Mouse (Mus musculus) embryonic facial prominence, embryonic 12.5 days (tissue): ENCODE measurements at regions not wholly inside any gene's neighbourhood (a gene's known extent, or its start where the extent isn't known, plus 50 kb on each side); places are given as distances from the start of the nearest gene placed in this dataset.

ENCODE experiments used
- ATAC-seq: fragments of 200-750 bp; cut with Nextera tagmentation; 2 replicates; pipeline ENCODE4 v1.8.0; 2017; ENCODE audit not compliant: insufficient number of reproducible peaks, insufficient read depth, low FRiP score, low TSS enrichment
- H3K27ac ChIP-seq: fragments of 300-500 bp; sonication (generic); 2 replicates; pipeline ENCODE4 v1.5.1; 2016; ENCODE audit warnings: mild to moderate bottlenecking
- H3K27me3 ChIP-seq: fragments of 300-500 bp; sonication (generic); 2 replicates; pipeline ENCODE4 v1.6.1; 2016; ENCODE audit warnings: mild to moderate bottlenecking, moderate library complexity
- H3K36me3 ChIP-seq: fragments of 300-500 bp; sonication (generic); 2 replicates; pipeline ENCODE4 v1.6.1; 2016; ENCODE audit warnings: mild to moderate bottlenecking
- H3K4me1 ChIP-seq: fragments of 300-500 bp; sonication (generic); 2 replicates; pipeline ENCODE4 v1.6.1; 2016
- H3K4me2 ChIP-seq: fragments of 300-500 bp; sonication (generic); replicated peaks from 2 replicates; pipeline ENCODE4 v1.6.1; 2016; ENCODE audit warnings: mild to moderate bottlenecking, moderate library complexity
- H3K4me3 ChIP-seq: fragments of 300-500 bp; sonication (generic); 2 replicates; pipeline ENCODE4 v1.5.1; 2016; ENCODE audit warnings: mild to moderate bottlenecking
- H3K9ac ChIP-seq: fragments of 300-500 bp; sonication (generic); 2 replicates; pipeline ENCODE4 v1.6.1; 2016; ENCODE audit warnings: mild to moderate bottlenecking, moderate library complexity
- H3K9me3 ChIP-seq: fragments of 300-500 bp; sonication (generic); 2 replicates; pipeline ENCODE4 v1.6.1; 2016; ENCODE audit warnings: mild to moderate bottlenecking, moderate library complexity
- WGBS: fragments of 180-500 bp; shearing (Covaris S2); methylation state at CpG from one replicate; pipeline ENCODE4 v1.1.7; 2016; 5-methylcytosine and 5-hydroxymethylcytosine counted together

DNA sequence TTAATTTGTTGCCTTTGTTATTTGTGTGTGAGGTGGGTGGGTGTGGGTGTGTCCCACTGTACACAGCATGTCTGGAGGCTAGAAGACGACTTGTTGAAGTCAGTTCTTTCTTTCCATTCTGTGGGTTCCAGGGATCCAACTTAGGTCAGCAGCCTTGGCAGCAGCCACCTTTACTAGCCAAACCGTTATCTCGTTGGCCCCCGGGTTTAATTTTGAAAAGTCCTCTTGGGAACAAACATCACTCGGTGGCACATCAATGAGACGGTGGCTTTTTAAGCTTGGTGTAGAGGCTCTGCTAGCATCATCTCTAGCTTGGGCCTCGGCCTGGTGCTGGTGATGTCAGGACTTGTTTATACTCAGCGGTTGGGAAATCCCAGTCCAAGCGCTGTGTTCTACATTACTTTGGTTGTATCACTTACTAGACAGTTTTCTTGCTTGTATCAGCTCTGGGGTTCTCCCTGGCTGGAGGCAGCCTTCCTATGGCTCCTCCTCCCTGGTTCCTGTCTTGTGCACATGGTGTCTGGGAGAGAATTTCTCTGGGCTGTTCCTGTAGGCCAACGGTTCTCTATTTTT lies 217.6 kb downstream of the Tle3 start:
- H3K36me3 ChIP-seq: no peaks in the 10 kb centered on the region
- no peaks in the 10 kb centered on the region for H3K9me3 ChIP-seq
- peaks cover 6% of the 10 kb centered on the region; the same call in 1 of the 2 replicates for H3K4me1 ChIP-seq
- no peak overlapping the region for H3K9ac ChIP-seq
- 81% methylated on average over 10 of the region's 10 CpGs for WGBS
- ATAC-seq: no peak
- H3K4me3 ChIP-seq: no peak overlapping the region
- H3K27me3 ChIP-seq: no peaks in the 10 kb centered on the region; the same call in 1 of the 2 replicates
- no peak overlapping the region for H3K27ac ChIP-seq
- H3K4me2 ChIP-seq: no peak overlapping the region

DNA sequence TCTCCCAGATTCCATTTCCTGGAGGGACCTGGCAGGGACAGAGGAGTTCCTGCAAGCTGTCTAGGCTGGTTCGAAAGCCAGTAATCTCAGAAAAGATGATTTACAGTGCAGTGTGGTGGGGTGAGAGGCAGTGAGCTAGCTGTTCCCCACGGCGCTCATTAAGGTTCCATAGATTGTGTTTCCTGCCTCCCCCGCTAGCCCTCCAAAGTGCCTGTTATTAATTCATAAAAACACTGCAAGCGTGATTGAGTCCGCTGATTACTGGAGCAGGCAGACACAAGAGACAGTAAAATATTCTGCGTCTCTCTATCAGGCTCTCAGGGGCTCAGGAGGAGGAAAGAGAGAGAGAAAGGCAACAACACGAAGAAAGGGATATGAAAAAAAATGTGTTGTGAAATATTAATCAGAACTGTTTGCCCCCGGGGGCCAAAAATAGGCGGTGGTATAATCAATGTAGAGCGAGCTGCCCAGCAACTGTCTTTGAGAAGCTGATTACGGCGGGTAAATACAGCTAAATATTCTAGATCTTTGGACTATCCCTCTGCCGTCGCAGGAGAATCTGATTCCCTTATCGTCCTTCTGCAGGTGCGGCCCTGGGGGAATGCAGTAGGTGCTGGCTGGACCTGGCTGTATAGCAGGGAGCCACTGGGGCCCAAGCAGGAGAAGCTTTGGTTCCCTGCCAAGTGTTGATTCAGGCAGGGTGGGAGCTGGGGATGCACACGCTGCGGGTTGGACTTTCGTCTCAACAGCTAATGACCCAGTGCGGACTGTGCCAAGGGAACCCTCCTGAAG lies 211.3 kb downstream of the Tle3 start:
- WGBS: 70% methylated on average over 21 of the region's 21 CpGs
- Histone ChIP-seq H3K4me1 (peaks cover 12% of the 10 kb centered on the region), H3K4me3 (no peak overlapping the region), H3K4me2 (no peak overlapping the region), H3K27ac (peak overlapping the region; percentile 57; the same call in 1 of the 2 replicates), H3K27me3 (no peaks in the 10 kb centered on the region), H3K36me3 (no peaks in the 10 kb centered on the region), H3K9ac (no peak overlapping the region), H3K9me3 (no peaks in the 10 kb centered on the region)
- ATAC-seq: no peak

DNA sequence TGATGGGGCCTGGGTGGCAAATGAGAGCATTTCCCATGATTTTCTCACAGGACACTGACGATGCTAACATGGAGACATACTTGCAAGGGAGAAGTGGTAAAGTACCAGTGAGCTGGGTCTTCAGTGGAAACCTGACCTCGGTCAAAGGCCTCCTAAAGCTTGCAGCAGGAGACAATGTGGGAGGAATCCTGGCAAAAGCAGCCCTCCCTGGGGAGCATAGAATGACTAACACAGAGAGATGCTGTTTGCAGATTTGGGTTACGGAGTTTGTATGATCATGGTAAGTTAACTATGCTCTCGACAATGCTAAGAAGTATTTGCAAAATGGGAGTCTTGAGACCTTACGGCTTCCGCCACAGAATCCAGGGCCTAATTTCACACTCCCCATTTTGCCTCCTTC lies 208.9 kb downstream of the Tle3 start:
- H3K4me3 ChIP-seq: no peak overlapping the region
- no peak for ATAC-seq
- H3K27ac ChIP-seq: no peak overlapping the region
- 82% methylated on average over 6 of the region's 6 CpGs for WGBS
- no peaks in the 10 kb centered on the region for H3K9me3 ChIP-seq
- H3K4me1 ChIP-seq: peaks cover 17% of the 10 kb centered on the region
- no peaks in the 10 kb centered on the region for H3K36me3 ChIP-seq
- no peaks in the 10 kb centered on the region for H3K27me3 ChIP-seq
- no peak overlapping the region for H3K9ac ChIP-seq
- H3K4me2 ChIP-seq: no peak overlapping the region

DNA sequence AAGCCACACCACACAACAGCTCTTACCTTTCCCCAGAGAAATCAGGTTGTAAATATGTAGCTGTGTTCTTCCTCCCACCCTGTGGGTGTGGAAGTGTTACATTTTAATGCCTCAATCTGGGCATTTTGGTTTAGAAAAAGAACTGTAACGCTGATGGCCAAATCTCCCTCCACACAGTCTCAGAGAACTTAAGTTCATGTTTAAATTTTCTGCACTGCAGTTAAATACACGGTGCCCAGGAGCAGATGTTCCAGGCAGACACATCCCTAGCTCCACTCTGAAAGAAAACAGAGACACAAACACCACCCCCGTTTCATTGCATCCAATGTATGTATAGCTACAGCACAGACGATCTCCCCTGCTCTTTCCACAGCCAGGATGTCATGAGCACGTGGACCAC lies 206.1 kb downstream of the Tle3 start:
- no peak overlapping the region for H3K4me3 ChIP-seq
- H3K27ac ChIP-seq: peak overlapping the region; percentile 0; the same call in 1 of the 2 replicates
- WGBS: 57% methylated on average over 5 of the region's 5 CpGs
- H3K4me2 ChIP-seq: no peak overlapping the region
- H3K9me3 ChIP-seq: no peaks in the 10 kb centered on the region
- H3K9ac ChIP-seq: no peak overlapping the region
- no peaks in the 10 kb centered on the region for H3K36me3 ChIP-seq
- no peak for ATAC-seq
- peaks cover 17% of the 10 kb centered on the region for H3K4me1 ChIP-seq
- no peaks in the 10 kb centered on the region for H3K27me3 ChIP-seq

DNA sequence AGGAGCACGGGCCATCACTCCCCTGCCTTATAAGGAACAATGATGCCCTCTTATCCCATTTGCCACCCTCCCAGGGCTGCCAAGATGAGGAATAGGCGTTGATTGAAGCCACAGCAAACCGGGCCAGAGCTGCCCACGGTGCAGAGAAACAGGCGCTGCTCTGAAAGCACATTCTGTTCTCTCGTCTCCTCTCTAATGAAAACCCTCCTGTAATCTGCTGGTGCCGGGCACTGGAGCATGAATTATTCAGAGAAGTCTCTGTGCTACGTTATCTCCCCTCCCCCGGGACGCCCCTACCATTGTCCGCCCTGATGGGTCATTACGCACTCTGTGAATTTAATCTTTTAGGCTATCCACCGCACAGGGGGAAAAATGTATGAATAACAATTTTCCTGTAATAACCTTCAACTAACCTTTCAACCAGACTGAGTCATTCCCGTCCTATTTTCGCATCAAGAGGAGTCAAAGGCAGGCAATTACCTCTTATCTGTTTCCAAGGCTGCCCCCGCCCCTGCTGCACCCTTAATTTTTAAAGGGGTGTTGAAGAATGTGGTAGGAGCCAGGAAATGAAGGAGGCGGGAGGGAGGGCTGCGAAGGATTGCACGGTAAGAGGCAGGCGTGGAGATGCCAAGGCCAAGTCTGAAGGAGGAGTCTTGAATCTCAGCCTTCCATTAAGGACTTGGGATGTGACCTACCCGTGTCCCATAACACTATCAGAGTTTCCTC lies 201.6 kb downstream of the Tle3 start:
- no peak overlapping the region for H3K4me3 ChIP-seq
- no peak for ATAC-seq
- WGBS: 26% methylated on average over 21 of the region's 21 CpGs
- H3K4me2 ChIP-seq: no peak overlapping the region
- peak overlapping the region; percentile 26; the same call in 1 of the 2 replicates for H3K27ac ChIP-seq
- no peaks in the 10 kb centered on the region; the same call in 1 of the 2 replicates for H3K9me3 ChIP-seq
- no peaks in the 10 kb centered on the region for H3K27me3 ChIP-seq
- H3K9ac ChIP-seq: no peak overlapping the region
- H3K36me3 ChIP-seq: no peaks in the 10 kb centered on the region
- H3K4me1 ChIP-seq: peaks cover 18% of the 10 kb centered on the region

DNA sequence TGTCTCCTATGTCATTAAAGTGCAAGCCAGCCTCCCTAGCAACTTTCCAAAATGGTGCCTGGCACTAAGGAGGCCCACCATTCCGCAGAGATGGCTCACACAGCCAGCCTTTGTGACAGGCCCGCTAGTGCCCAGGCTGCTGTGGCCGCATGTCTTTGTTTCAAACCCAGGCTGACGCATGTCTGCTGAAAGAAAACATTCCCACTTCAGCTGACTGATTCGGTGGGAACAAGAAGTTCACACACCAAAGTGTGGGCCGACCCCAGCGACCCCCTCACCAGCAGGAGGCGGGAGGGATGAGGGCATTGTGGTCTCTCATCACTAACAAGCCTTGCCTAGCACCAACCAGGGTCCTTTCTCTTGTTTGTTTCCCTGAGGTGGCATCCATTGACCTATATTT lies 190.9 kb downstream of the Tle3 start:
- H3K4me1 ChIP-seq: 0 out of 2 replicates have a peak, but pooled peaks cover 3% of the 10 kb centered on the region
- no peaks in the 10 kb centered on the region for H3K27me3 ChIP-seq
- H3K9me3 ChIP-seq: no peaks in the 10 kb centered on the region
- WGBS: 56% methylated on average over 8 of the region's 8 CpGs
- no peaks in the 10 kb centered on the region for H3K36me3 ChIP-seq
- no peak for ATAC-seq
- H3K4me3 ChIP-seq: no peak overlapping the region
- H3K27ac ChIP-seq: no peak overlapping the region
- H3K4me2 ChIP-seq: no peak overlapping the region
- H3K9ac ChIP-seq: no peak overlapping the region

DNA sequence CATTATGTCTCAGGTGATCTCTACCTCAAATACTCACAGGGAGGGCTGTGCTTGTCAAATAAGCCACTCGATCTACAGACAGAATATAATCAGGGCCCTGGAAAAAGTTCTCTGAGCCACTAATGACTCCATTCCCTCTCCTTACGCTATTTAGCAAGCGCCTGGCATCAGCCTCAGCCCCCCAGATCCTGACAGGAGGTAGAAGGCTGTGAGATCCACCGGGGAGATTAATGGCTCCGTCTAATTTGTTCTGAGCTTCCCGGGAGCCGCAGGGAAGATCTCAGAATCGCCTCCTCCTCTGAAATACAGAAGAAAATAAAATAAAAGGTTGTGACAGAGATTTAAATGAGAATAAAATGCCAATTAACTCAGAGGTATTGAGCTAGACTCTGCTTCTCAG lies 189.4 kb downstream of the Tle3 start:
- 54% methylated on average over 8 of the region's 8 CpGs for WGBS
- Histone ChIP-seq H3K4me3 (no peak overlapping the region), H3K9me3 (no peaks in the 10 kb centered on the region), H3K4me2 (no peak overlapping the region), H3K27me3 (no peaks in the 10 kb centered on the region), H3K4me1 (0 out of 2 replicates have a peak, but pooled peaks cover 3% of the 10 kb centered on the region), H3K27ac (no peak overlapping the region), H3K36me3 (no peaks in the 10 kb centered on the region), H3K9ac (no peak overlapping the region)
- no peak for ATAC-seq

DNA sequence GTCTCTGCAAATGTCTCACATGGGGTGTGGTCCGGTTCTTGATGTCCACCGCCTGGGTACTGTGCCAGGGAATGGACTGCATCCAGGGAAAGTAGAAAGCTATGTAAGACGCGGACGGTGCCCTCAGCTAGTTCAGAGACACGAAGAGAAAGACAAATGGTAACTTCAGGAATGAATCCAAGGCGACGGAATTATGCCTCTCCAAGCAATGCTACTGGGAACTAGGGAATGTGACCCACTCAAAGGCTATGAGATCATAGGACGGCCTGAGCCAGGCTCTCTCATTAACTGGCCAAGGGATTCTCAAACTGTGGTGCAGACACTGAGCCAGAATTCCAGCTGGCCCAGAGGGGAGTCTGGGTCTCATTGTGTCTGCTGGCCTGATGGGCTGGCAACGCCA lies 186.5 kb downstream of the Tle3 start:
- Histone ChIP-seq H3K36me3 (no peaks in the 10 kb centered on the region), H3K4me3 (no peak overlapping the region), H3K4me2 (no peak overlapping the region), H3K9me3 (no peaks in the 10 kb centered on the region), H3K27ac (no peak overlapping the region), H3K4me1 (0 out of 2 replicates have a peak, but pooled peaks cover 6% of the 10 kb centered on the region), H3K9ac (no peak overlapping the region), H3K27me3 (no peaks in the 10 kb centered on the region)
- 78% methylated on average over 10 of the region's 10 CpGs for WGBS
- no peak for ATAC-seq

DNA sequence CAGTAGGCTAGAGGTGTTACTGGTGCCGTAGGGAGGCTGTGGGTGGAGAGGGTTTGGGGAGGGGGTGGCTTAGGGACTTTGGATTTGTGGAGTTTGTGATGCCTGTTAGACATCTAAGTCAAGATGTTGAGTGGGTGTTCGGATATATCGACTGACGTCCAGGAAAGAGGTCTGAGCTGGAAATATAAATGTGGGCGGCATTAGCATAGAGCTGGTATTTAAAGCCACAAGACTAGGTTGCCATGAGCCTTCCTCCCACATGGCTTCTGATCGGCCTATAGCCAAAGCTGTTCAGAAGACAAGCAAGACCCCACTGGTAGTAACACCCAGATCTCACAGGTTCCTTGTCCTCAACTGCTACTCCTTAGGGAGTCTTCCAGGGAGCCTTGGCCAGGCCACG lies 184.9 kb downstream of the Tle3 start:
- 91% methylated on average over 7 of the region's 7 CpGs for WGBS
- H3K4me2 ChIP-seq: no peak overlapping the region
- no peak overlapping the region for H3K27ac ChIP-seq
- no peaks in the 10 kb centered on the region for H3K36me3 ChIP-seq
- no peaks in the 10 kb centered on the region for H3K27me3 ChIP-seq
- no peak for ATAC-seq
- 0 out of 2 replicates have a peak, but pooled peaks cover 3% of the 10 kb centered on the region for H3K4me1 ChIP-seq
- no peak overlapping the region for H3K4me3 ChIP-seq
- no peaks in the 10 kb centered on the region for H3K9me3 ChIP-seq
- H3K9ac ChIP-seq: no peak overlapping the region

DNA sequence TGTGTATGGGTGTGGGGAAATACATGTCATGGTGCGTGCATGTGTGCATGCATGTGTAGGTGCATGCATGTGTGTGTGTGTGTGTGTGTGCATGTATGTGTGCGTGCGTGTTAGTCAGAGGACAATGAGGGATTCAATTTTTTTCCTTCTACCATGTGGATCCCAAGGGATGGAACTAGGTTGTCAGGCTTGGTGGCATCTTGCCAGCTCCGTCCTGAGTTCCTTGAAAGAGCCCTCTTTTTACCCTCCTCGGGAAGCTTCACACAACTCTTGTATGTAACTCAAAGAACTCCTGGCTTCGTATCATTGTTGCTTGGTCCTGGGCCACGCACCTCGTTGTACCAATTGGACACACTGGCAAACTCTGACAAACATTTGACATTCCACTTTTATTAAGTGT lies 183.0 kb downstream of the Tle3 start:
- WGBS: 90% methylated on average over 8 of the region's 8 CpGs

DNA sequence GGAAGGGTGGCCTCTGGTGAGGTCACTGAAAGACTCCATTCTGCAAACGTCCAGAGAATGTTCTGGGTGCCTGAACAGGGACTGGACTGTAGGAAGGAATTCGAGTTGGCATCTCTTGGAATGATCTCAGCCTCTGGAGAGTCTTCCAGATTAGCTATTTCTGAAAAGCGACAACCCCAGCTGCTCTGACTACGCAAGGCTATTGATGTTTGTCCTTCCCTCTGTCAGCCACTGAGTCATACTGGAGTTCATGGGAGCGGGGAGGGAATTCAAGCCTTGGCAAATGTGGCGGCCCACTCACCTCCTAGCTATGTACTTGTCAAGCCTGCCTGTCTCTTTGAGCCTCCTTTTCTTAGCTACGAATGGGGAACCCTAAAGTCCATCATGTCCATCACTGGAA lies 182.4 kb downstream of the Tle3 start:
- H3K4me2 ChIP-seq: no peak overlapping the region
- H3K4me3 ChIP-seq: no peak overlapping the region
- ATAC-seq: no peak
- no peaks in the 10 kb centered on the region for H3K27me3 ChIP-seq
- H3K9ac ChIP-seq: no peak overlapping the region
- H3K4me1 ChIP-seq: 0 out of 2 replicates have a peak, but pooled peaks cover 4% of the 10 kb centered on the region
- no peaks in the 10 kb centered on the region for H3K9me3 ChIP-seq
- no peak overlapping the region for H3K27ac ChIP-seq
- WGBS: 77% methylated on average over 7 of the region's 7 CpGs
- H3K36me3 ChIP-seq: no peaks in the 10 kb centered on the region

More for the DNA sequence above, 183.0 kb downstream of the Tle3 start:
- H3K27ac ChIP-seq: no peak overlapping the region
- H3K4me1 ChIP-seq: 0 out of 2 replicates have a peak, but pooled peaks cover 3% of the 10 kb centered on the region
- no peak overlapping the region for H3K9ac ChIP-seq
- no peaks in the 10 kb centered on the region for H3K27me3 ChIP-seq
- no peaks in the 10 kb centered on the region for H3K9me3 ChIP-seq
- H3K36me3 ChIP-seq: no peaks in the 10 kb centered on the region
- H3K4me2 ChIP-seq: no peak overlapping the region
- no peak for ATAC-seq
- no peak overlapping the region for H3K4me3 ChIP-seq
